Mouse (Mus musculus): ENCODE measurements at regions not wholly inside any gene's neighbourhood (a gene's known extent, or its start where the extent isn't known, plus 50 kb on each side); places are given as distances from the start of the nearest gene placed in this dataset.
"Not testable (repeated sequence)": the region's sequence is repeated elsewhere in the genome, so short reads cannot be mapped to it uniquely, and the experiment has no call there.

- no peak for TF ChIP-seq CTCF (IDR thresholded peaks at IDR 0.05; ENCODE audit: low read depth, low read length)
- no peak for TF ChIP-seq EP300 (IDR thresholded peaks at IDR 0.05; ENCODE audit: insufficient read depth, low read depth, low read length)
- no peak for TF ChIP-seq POLR2A (IDR thresholded peaks at IDR 0.05; ENCODE audit: insufficient read depth, low read length)
Measured at GRCm38 (mm10) chr6:19975898-19976297, 1109.8 kb downstream of the Ankrd7 start.

GRCm38 (mm10) chr6:19991829-19992228 lies 1125.7 kb downstream of the Ankrd7 start:
- no peak overlapping the region for H3K9ac ChIP-seq (ENCODE audit: low read depth, poor library complexity, severe bottlenecking)
- H3K36me3 ChIP-seq (ENCODE audit: control insufficient read depth, insufficient read depth, low read length, poor library complexity, severe bottlenecking), result no peaks in the 10 kb centered on the region
- H3K27ac ChIP-seq (ENCODE audit: insufficient read depth, low read length), result no peak overlapping the region
- no peaks in the 10 kb centered on the region for H3K27me3 ChIP-seq (ENCODE audit: control insufficient read depth, insufficient read depth, low read length, poor library complexity, severe bottlenecking)
- no peak overlapping the region for H3K4me3 ChIP-seq (ENCODE audit: low read depth, low read length)
- TF ChIP-seq EP300 (IDR thresholded peaks at IDR 0.05; ENCODE audit: insufficient read depth, low read depth, low read length) (no peak), POLR2A (IDR thresholded peaks at IDR 0.05; ENCODE audit: insufficient read depth, low read length) (no peak), CTCF (IDR thresholded peaks at IDR 0.05; ENCODE audit: low read depth, low read length) (no peak)
- no peaks in the 10 kb centered on the region for H3K9me3 ChIP-seq (replicated peaks; ENCODE audit: control insufficient read depth, insufficient read depth, low read length, poor library complexity, severe bottlenecking)
- H3K4me1 ChIP-seq (ENCODE audit: control insufficient read depth, insufficient read depth, low read length), result no peaks in the 10 kb centered on the region

More at GRCm38 (mm10) chr6:19975898-19976297, 1109.8 kb downstream of the Ankrd7 start:
- Histone ChIP-seq H3K4me3 (ENCODE audit: low read depth, low read length) (no peak overlapping the region), H3K9ac (ENCODE audit: low read depth, poor library complexity, severe bottlenecking) (no peak overlapping the region), H3K4me1 (ENCODE audit: control insufficient read depth, insufficient read depth, low read length) (no peaks in the 10 kb centered on the region), H3K9me3 (replicated peaks; ENCODE audit: control insufficient read depth, insufficient read depth, low read length, poor library complexity, severe bottlenecking) (no peaks in the 10 kb centered on the region), H3K27me3 (ENCODE audit: control insufficient read depth, insufficient read depth, low read length, poor library complexity, severe bottlenecking) (no peaks in the 10 kb centered on the region), H3K27ac (ENCODE audit: insufficient read depth, low read length) (no peak overlapping the region), H3K36me3 (ENCODE audit: control insufficient read depth, insufficient read depth, low read length, poor library complexity, severe bottlenecking) (no peaks in the 10 kb centered on the region)

- H3K4me1 ChIP-seq (ENCODE audit: control insufficient read depth, insufficient read depth, low read length), result no peaks in the 10 kb centered on the region
- no peak overlapping the region for H3K9ac ChIP-seq (ENCODE audit: low read depth, poor library complexity, severe bottlenecking)
- H3K4me3 ChIP-seq (ENCODE audit: low read depth, low read length), result no peak overlapping the region
- H3K36me3 ChIP-seq (ENCODE audit: control insufficient read depth, insufficient read depth, low read length, poor library complexity, severe bottlenecking), result no peaks in the 10 kb centered on the region
- no peaks in the 10 kb centered on the region for H3K9me3 ChIP-seq (replicated peaks; ENCODE audit: control insufficient read depth, insufficient read depth, low read length, poor library complexity, severe bottlenecking)
- no peaks in the 10 kb centered on the region for H3K27me3 ChIP-seq (ENCODE audit: control insufficient read depth, insufficient read depth, low read length, poor library complexity, severe bottlenecking)
- H3K27ac ChIP-seq (ENCODE audit: insufficient read depth, low read length), result no peak overlapping the region
- TF ChIP-seq POLR2A (IDR thresholded peaks at IDR 0.05; ENCODE audit: insufficient read depth, low read length), result no peak
- no peak for TF ChIP-seq CTCF (IDR thresholded peaks at IDR 0.05; ENCODE audit: low read depth, low read length)
- TF ChIP-seq EP300 (IDR thresholded peaks at IDR 0.05; ENCODE audit: insufficient read depth, low read depth, low read length), result no peak
Measured at GRCm38 (mm10) chr6:20028466-20028865, 1162.3 kb downstream of the Ankrd7 start.

- no peaks in the 10 kb centered on the region for H3K4me1 ChIP-seq (ENCODE audit: control insufficient read depth, insufficient read depth, low read length)
- H3K4me3 ChIP-seq (ENCODE audit: low read depth, low read length), result no peak overlapping the region
- no peak overlapping the region for H3K27ac ChIP-seq (ENCODE audit: insufficient read depth, low read length)
- H3K9ac ChIP-seq (ENCODE audit: low read depth, poor library complexity, severe bottlenecking), result no peak overlapping the region
- no peaks in the 10 kb centered on the region; the same call in 1 of the 2 replicates for H3K9me3 ChIP-seq (replicated peaks; ENCODE audit: control insufficient read depth, insufficient read depth, low read length, poor library complexity, severe bottlenecking)
- no peaks in the 10 kb centered on the region for H3K27me3 ChIP-seq (ENCODE audit: control insufficient read depth, insufficient read depth, low read length, poor library complexity, severe bottlenecking)
- H3K36me3 ChIP-seq (ENCODE audit: control insufficient read depth, insufficient read depth, low read length, poor library complexity, severe bottlenecking), result no peaks in the 10 kb centered on the region
- TF ChIP-seq CTCF (IDR thresholded peaks at IDR 0.05; ENCODE audit: low read depth, low read length) (no peak), POLR2A (IDR thresholded peaks at IDR 0.05; ENCODE audit: insufficient read depth, low read length) (no peak), EP300 (IDR thresholded peaks at IDR 0.05; ENCODE audit: insufficient read depth, low read depth, low read length) (no peak)
Measured at GRCm38 (mm10) chr6:20037769-20038168, 1171.7 kb downstream of the Ankrd7 start.

GRCm38 (mm10) chr6:20078666-20079065 lies 1136.6 kb upstream of the Kcnd2 start:
- Histone ChIP-seq H3K36me3 (ENCODE audit: control insufficient read depth, insufficient read depth, low read length, poor library complexity, severe bottlenecking) (no peaks in the 10 kb centered on the region), H3K9ac (ENCODE audit: low read depth, poor library complexity, severe bottlenecking) (no peak overlapping the region), H3K4me3 (ENCODE audit: low read depth, low read length) (no peak overlapping the region), H3K4me1 (ENCODE audit: control insufficient read depth, insufficient read depth, low read length) (no peaks in the 10 kb centered on the region), H3K27me3 (ENCODE audit: control insufficient read depth, insufficient read depth, low read length, poor library complexity, severe bottlenecking) (no peaks in the 10 kb centered on the region), H3K9me3 (replicated peaks; ENCODE audit: control insufficient read depth, insufficient read depth, low read length, poor library complexity, severe bottlenecking) (no peaks in the 10 kb centered on the region), H3K27ac (ENCODE audit: insufficient read depth, low read length) (no peak overlapping the region)
- TF ChIP-seq EP300 (IDR thresholded peaks at IDR 0.05; ENCODE audit: insufficient read depth, low read depth, low read length), result no peak
- TF ChIP-seq POLR2A (IDR thresholded peaks at IDR 0.05; ENCODE audit: insufficient read depth, low read length), result no peak
- TF ChIP-seq CTCF (IDR thresholded peaks at IDR 0.05; ENCODE audit: low read depth, low read length), result no peak

GRCm38 (mm10) chr6:20092057-20092917 lies 1123.0 kb upstream of the Kcnd2 start:
- Histone ChIP-seq H3K4me1 (ENCODE audit: control insufficient read depth, insufficient read depth, low read length) (no peaks in the 10 kb centered on the region), H3K9ac (ENCODE audit: low read depth, poor library complexity, severe bottlenecking) (no peak overlapping the region), H3K4me3 (ENCODE audit: low read depth, low read length) (no peak overlapping the region), H3K27ac (ENCODE audit: insufficient read depth, low read length) (0 out of 2 replicates have a peak overlapping the region, but pooled peaks have one; percentile 36), H3K27me3 (ENCODE audit: control insufficient read depth, insufficient read depth, low read length, poor library complexity, severe bottlenecking) (no peaks in the 10 kb centered on the region; the same call in 1 of the 2 replicates), H3K9me3 (replicated peaks; ENCODE audit: control insufficient read depth, insufficient read depth, low read length, poor library complexity, severe bottlenecking) (0 out of 2 replicates have a peak, but pooled peaks cover 5% of the 10 kb centered on the region), H3K36me3 (ENCODE audit: control insufficient read depth, insufficient read depth, low read length, poor library complexity, severe bottlenecking) (no peaks in the 10 kb centered on the region)
- TF ChIP-seq CTCF (IDR thresholded peaks at IDR 0.05; ENCODE audit: low read depth, low read length) (no peak), POLR2A (IDR thresholded peaks at IDR 0.05; ENCODE audit: insufficient read depth, low read length) (no peak), EP300 (IDR thresholded peaks at IDR 0.05; ENCODE audit: insufficient read depth, low read depth, low read length) (no peak)

GRCm38 (mm10) chr6:20133991-20134390 lies 1081.3 kb upstream of the Kcnd2 start:
- not testable (repeated sequence) for H3K9ac ChIP-seq (ENCODE audit: low read depth, poor library complexity, severe bottlenecking); H3K4me3 ChIP-seq (ENCODE audit: low read depth, low read length); H3K27me3 ChIP-seq (ENCODE audit: control insufficient read depth, insufficient read depth, low read length, poor library complexity, severe bottlenecking); H3K36me3 ChIP-seq (ENCODE audit: control insufficient read depth, insufficient read depth, low read length, poor library complexity, severe bottlenecking); H3K4me1 ChIP-seq (ENCODE audit: control insufficient read depth, insufficient read depth, low read length); H3K27ac ChIP-seq (ENCODE audit: insufficient read depth, low read length)
- peaks cover 16% of the 10 kb centered on the region for H3K9me3 ChIP-seq (replicated peaks; ENCODE audit: control insufficient read depth, insufficient read depth, low read length, poor library complexity, severe bottlenecking)

Measured in ES-Bruce4 (cell line).